Mouse (Mus musculus): ENCODE data around the gene Trappc5. TPM values are rescaled to one million over a fixed set of nuclear protein-coding genes. Genes with fewer than 3 reads are reported as not detected.

Trappc5 gene
- polyA plus RNA-seq, 1 experiment from 2014 or later, result 27.6 TPM

- Histone ChIP-seq H3K4me1 (ENCODE audit: control insufficient read depth in 2 of 2, insufficient read depth in 2 of 2, low read length in 2 of 2) (peaks cover 2 to 15% of the 10 kb centered on the region in 2 experiments; a peak in 3 of 4 replicates), H3K9ac (ENCODE audit: low read length) (peak overlapping the region; percentile 97), H3K4me3 (ENCODE audit: control insufficient read depth in 1 of 2, insufficient read depth in 1 of 2, low read depth in 1 of 2, low read length in 2 of 2) (peak overlapping the region; percentile 91 to 98), H3K9me3 (ENCODE audit: control insufficient read depth, low read length) (no peaks in the 10 kb centered on the region), H3K27ac (replicated peaks in 1 of 2; ENCODE audit: control insufficient read depth in 1 of 2, insufficient read depth in 1 of 2, low read depth in 2 of 2, low read length in 2 of 2) (peak overlapping the region; percentile 86 to 94), H3K36me3 (ENCODE audit: control insufficient read depth, insufficient read depth, low read length) (peaks cover 33% of the 10 kb centered on the region), H3K27me3 (ENCODE audit: control insufficient read depth, insufficient read depth, low read length) (no peaks in the 10 kb centered on the region), H3K4me2 (ENCODE audit: low read length) (peak overlapping the region; percentile 84)
- no peak for ATAC-seq (ENCODE audit: insufficient number of reproducible peaks, insufficient read depth, low FRiP score, low read depth)
- 4% methylated on average over 15 of the region's 15 CpGs for WGBS
Measured at GRCm38 (mm10) chr8:3676993-3677579, 987 bp downstream of the Trappc5 start.

GRCm38 (mm10) chr8:3678831-3679230, 2.7 kb downstream of the Trappc5 start:
- Histone ChIP-seq H3K27ac (replicated peaks in 1 of 2; ENCODE audit: control insufficient read depth in 1 of 2, insufficient read depth in 1 of 2, low read depth in 2 of 2, low read length in 2 of 2) (no peak overlapping the region), H3K27me3 (ENCODE audit: control insufficient read depth, insufficient read depth, low read length) (no peaks in the 10 kb centered on the region), H3K9ac (ENCODE audit: low read length) (no peak overlapping the region), H3K4me2 (ENCODE audit: low read length) (no peak overlapping the region), H3K4me1 (ENCODE audit: control insufficient read depth in 2 of 2, insufficient read depth in 2 of 2, low read length in 2 of 2) (peaks cover 2 to 11% of the 10 kb centered on the region in 2 experiments; a peak in 3 of 4 replicates), H3K36me3 (ENCODE audit: control insufficient read depth, insufficient read depth, low read length) (peaks cover 33% of the 10 kb centered on the region), H3K4me3 (ENCODE audit: control insufficient read depth in 1 of 2, insufficient read depth in 1 of 2, low read depth in 1 of 2, low read length in 2 of 2) (no peak overlapping the region), H3K9me3 (ENCODE audit: control insufficient read depth, low read length) (no peaks in the 10 kb centered on the region)
- WGBS, result 94% methylated on average over 23 of the region's 23 CpGs
- no peak for ATAC-seq (ENCODE audit: insufficient number of reproducible peaks, insufficient read depth, low FRiP score, low read depth)

- Histone ChIP-seq H3K9ac (ENCODE audit: low read length) (no peak overlapping the region), H3K27me3 (ENCODE audit: control insufficient read depth, insufficient read depth, low read length) (no peaks in the 10 kb centered on the region), H3K36me3 (ENCODE audit: control insufficient read depth, insufficient read depth, low read length) (peaks cover 33% of the 10 kb centered on the region), H3K4me2 (ENCODE audit: low read length) (no peak overlapping the region), H3K4me3 (ENCODE audit: control insufficient read depth in 1 of 2, insufficient read depth in 1 of 2, low read depth in 1 of 2, low read length in 2 of 2) (no peak overlapping the region), H3K4me1 (ENCODE audit: control insufficient read depth in 2 of 2, insufficient read depth in 2 of 2, low read length in 2 of 2) (peaks cover 2 to 11% of the 10 kb centered on the region in 2 experiments; a peak in 3 of 4 replicates), H3K9me3 (ENCODE audit: control insufficient read depth, low read length) (no peaks in the 10 kb centered on the region), H3K27ac (replicated peaks in 1 of 2; ENCODE audit: control insufficient read depth in 1 of 2, insufficient read depth in 1 of 2, low read depth in 2 of 2, low read length in 2 of 2) (no peak overlapping the region)
- ATAC-seq (ENCODE audit: insufficient number of reproducible peaks, insufficient read depth, low FRiP score, low read depth), result no peak
- 95% methylated on average over 23 of the region's 23 CpGs for WGBS
Measured at GRCm38 (mm10) chr8:3679236-3679635, 3.1 kb downstream of the Trappc5 start.

GRCm38 (mm10) chr8:3679656-3680055, 3.6 kb downstream of the Trappc5 start:
- no peaks in the 10 kb centered on the region for H3K27me3 ChIP-seq (ENCODE audit: control insufficient read depth, insufficient read depth, low read length)
- no peak overlapping the region for H3K4me2 ChIP-seq (ENCODE audit: low read length)
- no peak overlapping the region for H3K27ac ChIP-seq (replicated peaks in 1 of 2; ENCODE audit: control insufficient read depth in 1 of 2, insufficient read depth in 1 of 2, low read depth in 2 of 2, low read length in 2 of 2)
- peaks cover 33% of the 10 kb centered on the region for H3K36me3 ChIP-seq (ENCODE audit: control insufficient read depth, insufficient read depth, low read length)
- no peak overlapping the region for H3K9ac ChIP-seq (ENCODE audit: low read length)
- H3K4me3 ChIP-seq (ENCODE audit: control insufficient read depth in 1 of 2, insufficient read depth in 1 of 2, low read depth in 1 of 2, low read length in 2 of 2), result no peak overlapping the region
- WGBS, result 77% methylated on average over 5 of the region's 5 CpGs
- H3K4me1 ChIP-seq (ENCODE audit: control insufficient read depth in 2 of 2, insufficient read depth in 2 of 2, low read length in 2 of 2), result peaks cover 2 to 11% of the 10 kb centered on the region in 2 experiments; a peak in 3 of 4 replicates
- no peaks in the 10 kb centered on the region for H3K9me3 ChIP-seq (ENCODE audit: control insufficient read depth, low read length)
- no peak for ATAC-seq (ENCODE audit: insufficient number of reproducible peaks, insufficient read depth, low FRiP score, low read depth)

GRCm38 (mm10) chr8:3682435-3682834, 6.3 kb downstream of the Trappc5 start:
- ATAC-seq (ENCODE audit: insufficient number of reproducible peaks, insufficient read depth, low FRiP score, low read depth), result no peak
- Histone ChIP-seq H3K4me2 (ENCODE audit: low read length) (no peak overlapping the region), H3K27me3 (ENCODE audit: control insufficient read depth, insufficient read depth, low read length) (no peaks in the 10 kb centered on the region), H3K36me3 (ENCODE audit: control insufficient read depth, insufficient read depth, low read length) (peaks cover 33% of the 10 kb centered on the region), H3K9me3 (ENCODE audit: control insufficient read depth, low read length) (no peaks in the 10 kb centered on the region), H3K9ac (ENCODE audit: low read length) (no peak overlapping the region), H3K4me1 (ENCODE audit: control insufficient read depth in 2 of 2, insufficient read depth in 2 of 2, low read length in 2 of 2) (peaks cover under 1 to 7% of the 10 kb centered on the region in 2 experiments; a peak in 3 of 4 replicates), H3K27ac (replicated peaks in 1 of 2; ENCODE audit: control insufficient read depth in 1 of 2, insufficient read depth in 1 of 2, low read depth in 2 of 2, low read length in 2 of 2) (no peak overlapping the region), H3K4me3 (ENCODE audit: control insufficient read depth in 1 of 2, insufficient read depth in 1 of 2, low read depth in 1 of 2, low read length in 2 of 2) (no peak overlapping the region)
- WGBS, result 86% methylated on average over 5 of the region's 5 CpGs

GRCm38 (mm10) chr8:3683408-3684176, 7.5 kb downstream of the Trappc5 start:
- H3K9me3 ChIP-seq (ENCODE audit: control insufficient read depth, low read length), result no peaks in the 10 kb centered on the region
- no peak overlapping the region for H3K4me3 ChIP-seq (ENCODE audit: control insufficient read depth in 1 of 2, insufficient read depth in 1 of 2, low read depth in 1 of 2, low read length in 2 of 2)
- no peak overlapping the region for H3K9ac ChIP-seq (ENCODE audit: low read length)
- H3K27ac ChIP-seq (replicated peaks in 1 of 2; ENCODE audit: control insufficient read depth in 1 of 2, insufficient read depth in 1 of 2, low read depth in 2 of 2, low read length in 2 of 2), result no peak overlapping the region
- 70% methylated on average over 6 of the region's 6 CpGs for WGBS
- H3K27me3 ChIP-seq (ENCODE audit: control insufficient read depth, insufficient read depth, low read length), result no peaks in the 10 kb centered on the region
- H3K4me2 ChIP-seq (ENCODE audit: low read length), result no peak overlapping the region
- H3K4me1 ChIP-seq (ENCODE audit: control insufficient read depth in 2 of 2, insufficient read depth in 2 of 2, low read length in 2 of 2), result no peaks in the 10 kb centered on the region
- ATAC-seq (ENCODE audit: insufficient number of reproducible peaks, insufficient read depth, low FRiP score, low read depth), result no peak
- peaks cover 32% of the 10 kb centered on the region for H3K36me3 ChIP-seq (ENCODE audit: control insufficient read depth, insufficient read depth, low read length)

GRCm38 (mm10) chr8:3684530-3684929, 8.4 kb downstream of the Trappc5 start:
- Histone ChIP-seq H3K9me3 (ENCODE audit: control insufficient read depth, low read length) (no peaks in the 10 kb centered on the region), H3K27ac (replicated peaks in 1 of 2; ENCODE audit: control insufficient read depth in 1 of 2, insufficient read depth in 1 of 2, low read depth in 2 of 2, low read length in 2 of 2) (no peak overlapping the region), H3K36me3 (ENCODE audit: control insufficient read depth, insufficient read depth, low read length) (peaks cover 23% of the 10 kb centered on the region), H3K9ac (ENCODE audit: low read length) (no peak overlapping the region), H3K4me3 (ENCODE audit: control insufficient read depth in 1 of 2, insufficient read depth in 1 of 2, low read depth in 1 of 2, low read length in 2 of 2) (no peak overlapping the region), H3K27me3 (ENCODE audit: control insufficient read depth, insufficient read depth, low read length) (no peaks in the 10 kb centered on the region), H3K4me1 (ENCODE audit: control insufficient read depth in 2 of 2, insufficient read depth in 2 of 2, low read length in 2 of 2) (no peaks in the 10 kb centered on the region), H3K4me2 (ENCODE audit: low read length) (no peak overlapping the region)
- no peak for ATAC-seq (ENCODE audit: insufficient number of reproducible peaks, insufficient read depth, low FRiP score, low read depth)
